Mouse (Mus musculus) macrophage (primary cell): ENCODE results near the gene Sec24d. TPM values are rescaled to one million over a fixed set of nuclear protein-coding genes. Genes with fewer than 3 reads are reported as not detected.

Source experiments
- H3K27ac ChIP-seq: fragments of 350-480 bp; formaldehyde crosslinking; 2 replicates; pipeline ENCODE4 v1.9.0; 2021
- H3K36me3 ChIP-seq: fragments of 350-480 bp; formaldehyde crosslinking; 2 replicates; pipeline ENCODE4 v1.9.0; 2021; ENCODE audit errors: inconsistent target
- H3K4me3 ChIP-seq: fragments of 350-480 bp; formaldehyde crosslinking; 2 replicates; pipeline ENCODE4 v1.9.0; 2021; ENCODE audit errors: inconsistent target
- H3K79me2 ChIP-seq: fragments of 350-480 bp; formaldehyde crosslinking; 2 replicates; pipeline ENCODE4 v1.9.0; 2021; ENCODE audit errors: inconsistent target
- WGBS: methylation state at CpG from one replicate; pipeline ENCODE4 v1.1.7; 2026; ENCODE audit warnings: inconsistent platforms; ENCODE audit not compliant: missing documents; 5-methylcytosine and 5-hydroxymethylcytosine counted together
- polyA plus RNA-seq: library from polyadenylated mRNA; stranded (reverse); fragments of 250-400 nt; gene quantifications from 3 replicates; pipeline ENCODE4 v1.2.4, GENCODE M21; 2018; ENCODE audit warnings: inconsistent platforms
- total RNA-seq, 78 experiments: library from RNA; depleted of rRNA; stranded (reverse); fragments of 250-400 nt; gene quantifications; 1 replicate in 9 of 78; 2 replicates in 24 of 78; 3 replicates in 43 of 78; 4 replicates in 2 of 78; pipeline ENCODE4 v1.2.4; 2018; ENCODE audit warnings: inconsistent platforms in 56 of 78

Sec24d gene
- total RNA-seq (2018; cell fraction: chromatin; rRNA removed), result 10 to 100 TPM in 25 of 26 experiments, 1 to 10 TPM in 1; 9.1 to 46.3 (median 29.6) TPM
- total RNA-seq (2018; cell fraction: cytosol; rRNA removed), result 10 to 100 TPM; 18.3 to 33.8 (median 25.6) TPM
- total RNA-seq (2018; cell fraction: nucleus; rRNA removed), result 10 to 100 TPM; 10.8 to 34.6 (median 20.0) TPM
- polyA plus RNA-seq, result 33.5 to 48.5 TPM (median 39.8 TPM) in 3 replicates

GRCm38 (mm10) chr3:123266753-123267651 lies at the start of gene Sec24d:
TSS of gene Sec24d (plus strand) at chr3:123267455.
- WGBS, result 3% methylated on average over 67 of the region's 68 CpGs
- H3K27ac ChIP-seq, result peak within 1 kb of the TSS; percentile 74

GRCm38 (mm10) chr3:123218646-123219045 lies 48.6 kb upstream of the Sec24d start:
- Histone ChIP-seq H3K79me2 (no peaks in the 10 kb centered on the region), H3K4me3 (no peak overlapping the region), H3K36me3 (no peaks in the 10 kb centered on the region), H3K27ac (no peak overlapping the region)
- WGBS, result 73% methylated on average over 6 of the region's 6 CpGs

More at GRCm38 (mm10) chr3:123266753-123267651, at the start of gene Sec24d:
- Histone ChIP-seq H3K36me3 (peaks cover 17% of the 10 kb centered on the region), H3K4me3 (peak within 1 kb of the TSS; percentile 73), H3K79me2 (peaks cover 39% of the 10 kb centered on the region)

GRCm38 (mm10) chr3:123227276-123227675 lies 40.0 kb upstream of the Sec24d start:
- H3K27ac ChIP-seq, result no peak overlapping the region
- no peak overlapping the region for H3K4me3 ChIP-seq
- H3K79me2 ChIP-seq, result no peaks in the 10 kb centered on the region
- WGBS, result 91% methylated on average over 3 of the region's 3 CpGs
- no peaks in the 10 kb centered on the region for H3K36me3 ChIP-seq

- H3K36me3 ChIP-seq, result no peaks in the 10 kb centered on the region
- no peak overlapping the region for H3K4me3 ChIP-seq
- no peaks in the 10 kb centered on the region for H3K79me2 ChIP-seq
- H3K27ac ChIP-seq, result no peak overlapping the region
- WGBS, result 100% methylated on average over 2 of the region's 2 CpGs
Measured at GRCm38 (mm10) chr3:123231639-123232038, 35.6 kb upstream of the Sec24d start.

- no peaks in the 10 kb centered on the region for H3K36me3 ChIP-seq
- H3K79me2 ChIP-seq, result no peaks in the 10 kb centered on the region
- H3K27ac ChIP-seq, result no peak overlapping the region
- 47% methylated on average over 16 of the region's 16 CpGs for WGBS
- no peak overlapping the region for H3K4me3 ChIP-seq
Measured at GRCm38 (mm10) chr3:123234191-123234836, 32.9 kb upstream of the Sec24d start.

- Histone ChIP-seq H3K79me2 (no peaks in the 10 kb centered on the region), H3K36me3 (no peaks in the 10 kb centered on the region), H3K27ac (no peak overlapping the region), H3K4me3 (no peak overlapping the region)
- WGBS, result 67% methylated on average over 6 of the region's 7 CpGs
Measured at GRCm38 (mm10) chr3:123235495-123235894, 31.8 kb upstream of the Sec24d start.

- H3K4me3 ChIP-seq, result no peak within 1 kb of the TSS
- no peaks in the 10 kb centered on the region for H3K36me3 ChIP-seq
- no peak within 1 kb of the TSS for H3K27ac ChIP-seq
- WGBS, result 13% methylated on average over 12 of the region's 20 CpGs
- no peaks in the 10 kb centered on the region for H3K79me2 ChIP-seq
Measured at GRCm38 (mm10) chr3:123235921-123236320, 31.3 kb upstream of the Sec24d start, which contains the start of gene Synpo2. TSS of gene Synpo2 (minus strand) at chr3:123236149.

- Histone ChIP-seq H3K36me3 (no peaks in the 10 kb centered on the region), H3K27ac (no peak overlapping the region), H3K4me3 (no peak overlapping the region), H3K79me2 (no peaks in the 10 kb centered on the region)
- WGBS, result 96% methylated on average over 7 of the region's 7 CpGs
Measured at GRCm38 (mm10) chr3:123237039-123237438, 30.2 kb upstream of the Sec24d start.

- Histone ChIP-seq H3K4me3 (no peak overlapping the region), H3K79me2 (no peaks in the 10 kb centered on the region), H3K36me3 (no peaks in the 10 kb centered on the region), H3K27ac (no peak overlapping the region)
Measured at GRCm38 (mm10) chr3:123237446-123237845, 29.8 kb upstream of the Sec24d start.

GRCm38 (mm10) chr3:123244376-123244775 lies 22.9 kb upstream of the Sec24d start:
- Histone ChIP-seq H3K4me3 (no peak overlapping the region), H3K27ac (no peak overlapping the region), H3K79me2 (no peaks in the 10 kb centered on the region), H3K36me3 (no peaks in the 10 kb centered on the region)
- 86% methylated on average over 5 of the region's 5 CpGs for WGBS

- H3K36me3 ChIP-seq, result no peaks in the 10 kb centered on the region
- no peaks in the 10 kb centered on the region for H3K79me2 ChIP-seq
- H3K27ac ChIP-seq, result no peak overlapping the region
- no peak overlapping the region for H3K4me3 ChIP-seq
- 91% methylated on average over 4 of the region's 4 CpGs for WGBS
Measured at GRCm38 (mm10) chr3:123245646-123246045, 21.6 kb upstream of the Sec24d start.

- no peaks in the 10 kb centered on the region for H3K36me3 ChIP-seq
- 29% methylated on average over 11 of the region's 11 CpGs for WGBS
- H3K27ac ChIP-seq, result no peak overlapping the region
- H3K4me3 ChIP-seq, result no peak overlapping the region
- H3K79me2 ChIP-seq, result no peaks in the 10 kb centered on the region
Measured at GRCm38 (mm10) chr3:123256181-123257101, 10.8 kb upstream of the Sec24d start.

GRCm38 (mm10) chr3:123258709-123259108 lies 8.5 kb upstream of the Sec24d start:
- WGBS, result 91% methylated on average over 3 of the region's 4 CpGs
- H3K4me3 ChIP-seq, result no peak overlapping the region
- no peaks in the 10 kb centered on the region for H3K36me3 ChIP-seq
- H3K79me2 ChIP-seq, result no peaks in the 10 kb centered on the region
- H3K27ac ChIP-seq, result no peak overlapping the region

- no peak overlapping the region for H3K27ac ChIP-seq
- H3K79me2 ChIP-seq, result peaks cover 16% of the 10 kb centered on the region
- 92% methylated on average over 6 of the region's 6 CpGs for WGBS
- no peak overlapping the region for H3K4me3 ChIP-seq
- H3K36me3 ChIP-seq, result no peaks in the 10 kb centered on the region; the same call in 1 of the 2 replicates
Measured at GRCm38 (mm10) chr3:123264706-123265105, 2.5 kb upstream of the Sec24d start.
